Mouse (Mus musculus): ENCODE results near the gene Tex2. TPM values are rescaled to one million over a fixed set of nuclear protein-coding genes. Genes with fewer than 3 reads are reported as not detected.

Gene Tex2
- total and polyA plus RNA-seq, 2 experiments from 2014 or later = 30.8 to 60.5 TPM

DNA sequence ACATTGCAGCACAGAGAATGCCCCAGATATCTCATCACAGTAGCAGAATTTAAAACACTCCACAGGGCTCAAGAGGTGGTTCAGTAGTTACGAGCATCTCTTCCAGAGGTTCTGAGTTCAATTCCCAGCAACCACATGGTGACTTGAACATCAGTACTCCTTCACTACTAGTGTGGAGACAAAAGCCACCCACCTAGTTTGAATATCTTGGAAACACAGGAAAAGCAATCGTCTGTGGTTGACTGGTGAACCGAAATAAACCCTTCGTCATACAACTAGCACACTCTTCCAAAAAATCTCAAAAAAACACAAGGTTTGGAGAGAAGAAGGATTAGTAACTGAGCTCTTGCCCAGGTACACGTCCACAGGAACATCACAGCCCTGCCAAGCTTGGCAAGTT lies 149.4 kb downstream of the Tex2 start:
- no peaks in the 10 kb centered on the region for H3K4me1 ChIP-seq (ENCODE audit: insufficient read depth, low read length)
- ATAC-seq = no peak
- no peak overlapping the region for H3K27ac ChIP-seq
- 56% methylated on average over 5 of the region's 5 CpGs for WGBS
- no peaks in the 10 kb centered on the region for H3K27me3 ChIP-seq (ENCODE audit: insufficient read depth, low read length)
- H3K9me3 ChIP-seq (ENCODE audit: low read length) = no peaks in the 10 kb centered on the region
- H3K9ac ChIP-seq (replicated peaks; ENCODE audit: low read length) = no peak overlapping the region
- TF ChIP-seq CTCF (IDR thresholded peaks at IDR 0.05; ENCODE audit: low read depth) = no peak
- H3K4me2 ChIP-seq (ENCODE audit: low read depth, low read length) = no peak overlapping the region
- no peak for DNase-seq (ENCODE audit: low spot score)
- no peak overlapping the region for H3K4me3 ChIP-seq (ENCODE audit: low read length)
- H3K36me3 ChIP-seq (ENCODE audit: insufficient read depth, low read length) = no peaks in the 10 kb centered on the region

DNA sequence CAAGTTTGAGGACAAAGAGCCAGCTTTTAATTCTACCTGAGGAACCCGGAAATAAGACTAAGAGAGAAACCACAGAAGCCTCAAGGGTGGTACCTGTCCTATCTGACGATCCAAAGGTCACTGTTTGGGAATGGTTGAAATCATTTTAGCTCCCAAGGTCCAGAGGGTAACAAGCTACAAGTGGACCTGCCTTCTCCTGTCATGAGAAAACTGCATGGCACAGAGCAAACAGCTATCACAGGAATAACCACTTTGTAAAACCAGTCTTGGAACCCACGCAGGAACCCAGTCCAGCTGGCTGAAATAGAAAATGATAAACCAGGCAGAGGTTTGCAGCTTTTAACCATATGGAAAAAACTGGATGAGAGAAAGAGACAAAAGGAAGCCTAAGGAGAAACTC lies 150.9 kb downstream of the Tex2 start:
- 81% methylated on average over 3 of the region's 3 CpGs for WGBS
- Histone ChIP-seq H3K36me3 (ENCODE audit: insufficient read depth, low read length) (no peaks in the 10 kb centered on the region), H3K4me3 (ENCODE audit: low read length) (no peak overlapping the region), H3K27ac (no peak overlapping the region), H3K9ac (replicated peaks; ENCODE audit: low read length) (no peak overlapping the region), H3K9me3 (ENCODE audit: low read length) (no peaks in the 10 kb centered on the region), H3K4me1 (ENCODE audit: insufficient read depth, low read length) (no peaks in the 10 kb centered on the region), H3K4me2 (ENCODE audit: low read depth, low read length) (no peak overlapping the region), H3K27me3 (ENCODE audit: insufficient read depth, low read length) (no peaks in the 10 kb centered on the region)
- DNase-seq (ENCODE audit: low spot score) (no peak), ATAC-seq (no peak)
- no peak for TF ChIP-seq CTCF (IDR thresholded peaks at IDR 0.05; ENCODE audit: low read depth)

DNA sequence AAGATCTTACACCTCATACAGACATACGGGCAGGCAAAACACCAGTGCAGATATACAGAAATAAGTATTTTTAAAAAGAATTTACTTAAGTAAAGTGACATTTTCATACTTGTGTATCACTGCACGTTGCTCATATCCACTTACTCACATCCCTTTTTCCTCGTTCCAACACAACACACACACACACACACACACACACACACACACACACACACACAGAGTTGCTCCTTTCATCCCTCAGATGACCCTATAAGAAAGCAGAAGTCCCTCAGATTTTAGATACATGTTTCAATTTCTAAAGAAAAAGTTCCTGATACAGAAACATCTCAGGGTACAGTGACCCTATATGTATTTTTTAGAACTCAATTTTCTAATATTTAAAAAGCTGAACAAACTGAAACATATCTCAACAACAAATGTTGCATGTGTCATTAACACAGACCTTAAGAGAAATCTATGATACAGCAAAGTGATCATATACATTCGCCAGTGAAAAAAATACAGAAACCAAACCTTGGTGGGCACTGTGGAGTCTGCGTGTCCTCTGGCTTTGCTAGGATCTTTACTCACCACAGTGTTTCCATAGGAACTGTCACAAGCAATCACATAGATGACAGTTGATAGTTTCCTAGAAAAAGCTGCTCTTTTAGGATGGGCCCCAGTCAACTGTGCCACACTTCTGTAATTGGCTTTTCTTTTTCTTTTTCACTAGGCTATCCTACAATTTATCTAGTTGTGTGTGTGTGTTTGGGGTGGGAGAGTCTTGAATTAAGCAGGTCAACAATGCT lies 151.9 kb downstream of the Tex2 start:
- DNase-seq (ENCODE audit: low spot score) = no peak
- Histone ChIP-seq H3K4me3 (ENCODE audit: low read length) (no peak overlapping the region), H3K27ac (no peak overlapping the region), H3K4me1 (ENCODE audit: insufficient read depth, low read length) (no peaks in the 10 kb centered on the region), H3K9me3 (ENCODE audit: low read length) (no peaks in the 10 kb centered on the region), H3K9ac (replicated peaks; ENCODE audit: low read length) (no peak overlapping the region), H3K27me3 (ENCODE audit: insufficient read depth, low read length) (no peaks in the 10 kb centered on the region), H3K4me2 (ENCODE audit: low read depth, low read length) (no peak overlapping the region), H3K36me3 (ENCODE audit: insufficient read depth, low read length) (no peaks in the 10 kb centered on the region)
- WGBS = 79% methylated on average over 5 of the region's 5 CpGs
- ATAC-seq = no peak
- TF ChIP-seq CTCF (IDR thresholded peaks at IDR 0.05; ENCODE audit: low read depth) = no peak

DNA sequence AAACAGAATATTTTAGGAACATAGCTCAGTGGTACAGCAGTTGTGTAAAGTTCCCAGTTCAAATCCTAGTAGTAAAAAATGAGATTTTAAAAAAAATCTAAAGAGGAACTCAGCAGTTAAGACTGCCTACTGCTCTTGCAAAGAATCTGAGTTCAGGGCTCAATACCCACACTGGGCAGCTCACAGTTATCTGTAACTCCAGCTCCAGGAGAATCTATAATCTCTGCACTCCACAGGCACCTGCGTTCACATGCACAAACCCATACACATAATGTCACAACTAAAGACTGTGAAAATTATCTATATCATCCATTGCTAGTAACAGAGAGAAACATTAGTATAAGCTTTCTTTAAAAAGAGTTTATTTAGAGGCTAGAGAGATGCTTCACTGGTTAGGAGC lies 152.6 kb downstream of the Tex2 start:
- H3K9ac ChIP-seq (replicated peaks; ENCODE audit: low read length) = no peak overlapping the region
- DNase-seq (ENCODE audit: low spot score) = no peak
- ATAC-seq = no peak
- H3K27ac ChIP-seq = no peak overlapping the region
- no peaks in the 10 kb centered on the region; the same call in 1 of the 2 replicates for H3K36me3 ChIP-seq (ENCODE audit: insufficient read depth, low read length)
- H3K4me1 ChIP-seq (ENCODE audit: insufficient read depth, low read length) = no peaks in the 10 kb centered on the region
- H3K27me3 ChIP-seq (ENCODE audit: insufficient read depth, low read length) = no peaks in the 10 kb centered on the region
- no peak overlapping the region for H3K4me3 ChIP-seq (ENCODE audit: low read length)
- WGBS = 97% methylated on average over 1 of the region's 1 CpGs
- H3K9me3 ChIP-seq (ENCODE audit: low read length) = no peaks in the 10 kb centered on the region
- no peak for TF ChIP-seq CTCF (IDR thresholded peaks at IDR 0.05; ENCODE audit: low read depth)
- H3K4me2 ChIP-seq (ENCODE audit: low read depth, low read length) = no peak overlapping the region

DNA sequence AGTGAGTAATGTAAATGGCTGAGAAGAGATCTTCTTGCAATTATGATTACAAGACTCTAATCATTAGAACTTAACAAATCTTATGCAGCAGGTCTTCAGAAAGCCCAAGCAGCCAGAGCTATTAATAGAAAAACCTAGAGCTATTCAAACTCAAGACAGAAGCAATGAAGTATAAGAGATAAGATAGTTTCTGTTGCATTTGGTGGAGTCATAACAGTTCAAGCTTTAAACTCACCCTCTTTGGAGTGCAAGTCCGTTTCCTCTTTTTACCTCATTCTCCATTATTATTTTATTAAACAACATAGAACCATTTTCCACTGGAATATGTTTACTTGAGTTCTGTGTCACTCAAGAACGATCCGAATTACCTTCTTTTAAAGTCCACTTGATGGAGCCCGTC lies 154.7 kb downstream of the Tex2 start:
- Histone ChIP-seq H3K9ac (replicated peaks; ENCODE audit: low read length) (no peak overlapping the region), H3K4me3 (ENCODE audit: low read length) (no peak overlapping the region), H3K4me2 (ENCODE audit: low read depth, low read length) (no peak overlapping the region), H3K27ac (no peak overlapping the region), H3K9me3 (ENCODE audit: low read length) (no peaks in the 10 kb centered on the region), H3K27me3 (ENCODE audit: insufficient read depth, low read length) (no peaks in the 10 kb centered on the region), H3K4me1 (ENCODE audit: insufficient read depth, low read length) (no peaks in the 10 kb centered on the region), H3K36me3 (ENCODE audit: insufficient read depth, low read length) (no peaks in the 10 kb centered on the region; the same call in 1 of the 2 replicates)
- no peak for DNase-seq (ENCODE audit: low spot score)
- 94% methylated on average over 4 of the region's 4 CpGs for WGBS
- ATAC-seq = no peak
- no peak for TF ChIP-seq CTCF (IDR thresholded peaks at IDR 0.05; ENCODE audit: low read depth)

Other genes starting within 250 kb of the Tex2 start
- not detected in 2 replicates for gene Prr29, start 248.0 kb downstream of the Tex2 start, total RNA-seq (2014; rRNA removed)
- not detected in 2 replicates for gene Prr29, start 248.0 kb downstream of the Tex2 start, polyA plus RNA-seq (2015; fragmentation: Nextera tagmentation; extraction: Ambion mirVana)
- gene Icam2, start 225.3 kb downstream of the Tex2 start, total RNA-seq (2014; rRNA removed) = 3.8 and 11.4 TPM in 2 replicates
- gene Icam2, start 225.3 kb downstream of the Tex2 start, polyA plus RNA-seq (2015; fragmentation: Nextera tagmentation; extraction: Ambion mirVana) = 8.4 TPM in 2 replicates
- gene Ern1, start 125.6 kb downstream of the Tex2 start, total RNA-seq (2014; rRNA removed) = 8.0 and 11.6 TPM in 2 replicates
- gene Ern1, start 125.6 kb downstream of the Tex2 start, polyA plus RNA-seq (2015; fragmentation: Nextera tagmentation; extraction: Ambion mirVana) = 3.0 and 3.4 TPM in 2 replicates
- gene Pecam1, start 137.2 kb upstream of the Tex2 start, total RNA-seq (2014; rRNA removed) = 19.2 and 20.1 TPM in 2 replicates
- 10.9 and 11.2 TPM in 2 replicates for gene Pecam1, start 137.2 kb upstream of the Tex2 start, polyA plus RNA-seq (2015; fragmentation: Nextera tagmentation; extraction: Ambion mirVana)
- gene Milr1, start 137.8 kb upstream of the Tex2 start, total RNA-seq (2014; rRNA removed) = 0.40 TPM in 1 of 2 replicates, not detected in the other
- gene Milr1, start 137.8 kb upstream of the Tex2 start, polyA plus RNA-seq (2015; fragmentation: Nextera tagmentation; extraction: Ambion mirVana) = 0.56 and 0.72 TPM in 2 replicates
- 8.3 and 12.9 TPM in 2 replicates for gene Polg2, start 166.1 kb upstream of the Tex2 start, total RNA-seq (2014; rRNA removed)
- 9.5 and 11.4 TPM in 2 replicates for gene Polg2, start 166.1 kb upstream of the Tex2 start, polyA plus RNA-seq (2015; fragmentation: Nextera tagmentation; extraction: Ambion mirVana)
- 288 and 416 TPM in 2 replicates for gene Ddx5, start 175.8 kb upstream of the Tex2 start, total RNA-seq (2014; rRNA removed)
- 272 and 274 TPM in 2 replicates for gene Ddx5, start 175.8 kb upstream of the Tex2 start, polyA plus RNA-seq (2015; fragmentation: Nextera tagmentation; extraction: Ambion mirVana)
- gene Cep95, start 175.8 kb upstream of the Tex2 start, total RNA-seq (2014; rRNA removed) = 2.6 and 9.0 TPM in 2 replicates
- 7.2 and 8.7 TPM in 2 replicates for gene Cep95, start 175.8 kb upstream of the Tex2 start, polyA plus RNA-seq (2015; fragmentation: Nextera tagmentation; extraction: Ambion mirVana)